Mouse (Mus musculus) hindbrain, embryonic 14.5 days (tissue): ENCODE results near the gene Gm3625. TPM values are rescaled to one million over a fixed set of nuclear protein-coding genes. Genes with fewer than 3 reads are reported as not detected.

Experiments
- ATAC-seq: fragments of 200-750 bp; cut with Nextera tagmentation; 2 replicates; pipeline ENCODE4 v1.8.0; 2017; ENCODE audit warnings: moderate number of reproducible peaks, mild to moderate bottlenecking, moderate TSS enrichment, moderate library complexity; ENCODE audit not compliant: low FRiP score
- DNase-seq: peaks from one replicate; pipeline ENCODE4 v3.0.0-alpha.2; 2015; ENCODE audit warnings: low spot score
- H3K27ac ChIP-seq: fragments of 300-500 bp; sonication (generic); 2 replicates; pipeline ENCODE4 v1.5.1; 2014; ENCODE audit warnings: mild to moderate bottlenecking, moderate library complexity
- H3K27me3 ChIP-seq: fragments of 300-500 bp; sonication (generic); 2 replicates; pipeline ENCODE4 v1.6.1; 2014; ENCODE audit warnings: mild to moderate bottlenecking, low read length, mixed read lengths; ENCODE audit not compliant: control insufficient read depth, insufficient read depth
- H3K36me3 ChIP-seq: fragments of 300-500 bp; sonication (generic); replicated peaks from 2 replicates; pipeline ENCODE4 v1.6.1; 2014; ENCODE audit not compliant: control insufficient read depth, insufficient read depth
- H3K4me1 ChIP-seq: fragments of 300-500 bp; sonication (generic); replicated peaks from 2 replicates; pipeline ENCODE4 v1.6.1; 2014; ENCODE audit warnings: antibody characterized with exemption, low read length, mixed read lengths; ENCODE audit not compliant: control insufficient read depth, insufficient read depth
- H3K4me2 ChIP-seq: fragments of 300-500 bp; sonication (generic); replicated peaks from 2 replicates; pipeline ENCODE4 v1.6.1; 2014; ENCODE audit warnings: mild to moderate bottlenecking, moderate library complexity
- H3K4me3 ChIP-seq: fragments of 300-500 bp; sonication (generic); replicated peaks from 2 replicates; pipeline ENCODE4 v1.5.1; 2014; ENCODE audit warnings: mild to moderate bottlenecking, low read length
- H3K9ac ChIP-seq: fragments of 300-500 bp; sonication (generic); 2 replicates; pipeline ENCODE4 v1.6.1; 2014
- H3K9me3 ChIP-seq: fragments of 300-500 bp; sonication (generic); 2 replicates; pipeline ENCODE4 v1.6.1; 2016; ENCODE audit warnings: low read length; ENCODE audit not compliant: control insufficient read depth
- WGBS: fragments of 180-500 bp; shearing (Covaris S2); extraction: QIAGEN DNeasy Blood & Tissue Kit; methylation state at CpG from one replicate; pipeline ENCODE4 v1.1.7; 2014; 5-methylcytosine and 5-hydroxymethylcytosine counted together
- polyA plus RNA-seq: library from polyadenylated mRNA; unstranded; fragments of >200 nt; fragmentation: Nextera tagmentation; extraction: Ambion mirVana; gene quantifications from 2 replicates; pipeline ENCODE4 v1.2.1, GENCODE M21; 2014

The Gm3625 gene
- polyA plus RNA-seq, 1 experiment from 2014 or later, result not detected

GRCm38 (mm10) chr12:4545425-4545824 is 47.3 kb downstream of the Gm3625 start:
- no peak for ATAC-seq
- Histone ChIP-seq H3K9me3 (no peaks in the 10 kb centered on the region), H3K27ac (no peak overlapping the region), H3K4me1 (0 out of 2 replicates have a peak, but pooled peaks cover 5% of the 10 kb centered on the region), H3K4me3 (no peak overlapping the region), H3K9ac (no peak overlapping the region), H3K27me3 (no peaks in the 10 kb centered on the region), H3K36me3 (no peaks in the 10 kb centered on the region), H3K4me2 (no peak overlapping the region)
- no peak for DNase-seq

GRCm38 (mm10) chr12:4544400-4544919 is 48.3 kb downstream of the Gm3625 start:
- no peak overlapping the region for H3K4me2 ChIP-seq
- 0 out of 2 replicates have a peak, but pooled peaks cover 5% of the 10 kb centered on the region for H3K4me1 ChIP-seq
- no peaks in the 10 kb centered on the region for H3K9me3 ChIP-seq
- H3K27ac ChIP-seq, result no peak overlapping the region
- no peaks in the 10 kb centered on the region for H3K27me3 ChIP-seq
- no peak for DNase-seq
- no peak overlapping the region for H3K4me3 ChIP-seq
- H3K36me3 ChIP-seq, result no peaks in the 10 kb centered on the region
- 91% methylated on average over 5 of the region's 5 CpGs for WGBS
- no peak for ATAC-seq
- no peak overlapping the region for H3K9ac ChIP-seq

Other genes starting within 250 kb of the Gm3625 start
- 17.8 and 19.4 TPM in 2 replicates for gene Ncoa1, start 115.7 kb downstream of the Gm3625 start, polyA plus RNA-seq
- 26.3 and 27.5 TPM in 2 replicates for gene Itsn2, start 289 bp downstream of the Gm3625 start, polyA plus RNA-seq
- gene Fam228a, start 145.5 kb upstream of the Gm3625 start, polyA plus RNA-seq, result 0.68 and 1.1 TPM in 2 replicates
- 15.3 and 16.3 TPM in 2 replicates for gene Pfn4, start 176.1 kb upstream of the Gm3625 start, polyA plus RNA-seq
- 3.2 and 8.5 TPM in 2 replicates for gene Fam228b, start 176.3 kb upstream of the Gm3625 start, polyA plus RNA-seq
- 269 and 286 TPM in 2 replicates for gene Sf3b6, start 224.6 kb upstream of the Gm3625 start, polyA plus RNA-seq
- 50.6 and 58.5 TPM in 2 replicates for gene Fkbp1b, start 248.7 kb upstream of the Gm3625 start, polyA plus RNA-seq